15 mouse cellular contexts compared by ENCODE assay signal in the genomic region with DNA sequence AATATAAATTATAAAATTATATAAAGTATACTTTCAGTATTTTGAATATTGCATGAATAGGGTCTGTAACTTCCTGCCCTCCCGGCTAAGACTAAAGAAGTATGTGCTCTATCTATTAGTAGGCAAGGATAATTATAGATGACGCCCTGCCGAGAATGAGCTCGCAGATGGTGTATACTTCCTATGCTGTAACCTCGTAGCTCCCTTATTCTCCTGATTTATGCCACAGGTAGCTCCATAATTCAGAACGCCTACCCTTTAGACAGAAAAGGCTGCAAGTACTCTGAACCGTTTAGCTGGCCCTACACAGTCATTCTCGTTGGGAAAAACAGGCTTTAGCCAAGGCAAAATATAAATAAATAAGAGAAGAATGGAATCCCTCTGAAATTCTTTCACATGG.
A peak's percentile ranks its signal among the peaks of the same experiment; 100 is the strongest.
DNase-seq lines count a peak whose midpoint lies in the region; ATAC-seq and TF ChIP-seq lines count a peak whose summit lies in the region.
"Had no signal": no experiment of that assay in that cellular context is flagged by ENCODE, and none has a peak within 500 bp of the region (broad histone marks: within the 10 kb centered on the region; RNA-seq: fewer than 3 reads in every experiment).

No protein-coding gene starts in this region.

- H3K27ac ChIP-seq in midbrain, embryonic 11.5 days (ENCODE audit: low read depth, low read length), result peak overlapping the region; percentile 48
- no peak overlapping the region for H3K27ac ChIP-seq in midbrain, postnatal 0 days (ENCODE audit: low read depth, low read length)
- H3K27ac ChIP-seq in embryonic fibroblast, embryonic 13.5 days (ENCODE audit: insufficient read depth, low read length), result 0 out of 2 replicates have a peak overlapping the region, but pooled peaks have one; percentile 11
- peak overlapping the region; percentile 35; the same call in 1 of the 2 replicates for H3K27ac ChIP-seq in hindbrain, embryonic 13.5 days
- no peak overlapping the region for H3K27ac ChIP-seq in neural tube, embryonic 14.5 days (ENCODE audit: low read depth, low read length)
- H3K27ac ChIP-seq: limb, embryonic 10.5 days; liver, embryonic 12.5 days had no signal

- no peak for DNase-seq in midbrain, embryonic 11.5 days (ENCODE audit: low spot score, missing footprints)
- no peak for DNase-seq in midbrain, postnatal 0 days (ENCODE audit: low spot score)
- DNase-seq: adrenal gland, adult 2 months; gastrocnemius, postnatal 14 days; heart, postnatal 4 days; kidney, adult 18-20 months; kidney, postnatal 25 days had no signal

- no peaks in the 10 kb centered on the region for H3K9me3 ChIP-seq in midbrain, embryonic 11.5 days (ENCODE audit: control insufficient read depth, low read length)
- H3K9me3 ChIP-seq in midbrain, postnatal 0 days (ENCODE audit: low read length), result no peaks in the 10 kb centered on the region
- H3K9me3 ChIP-seq in hindbrain, embryonic 13.5 days, result no peaks in the 10 kb centered on the region
- no peaks in the 10 kb centered on the region for H3K9me3 ChIP-seq in neural tube, embryonic 14.5 days (ENCODE audit: control insufficient read depth, low read length)
- H3K9me3 ChIP-seq: limb, embryonic 10.5 days; liver, embryonic 12.5 days had no signal

- H3K4me3 ChIP-seq in midbrain, embryonic 11.5 days (ENCODE audit: low read depth, low read length), result no peak overlapping the region
- H3K4me3 ChIP-seq in midbrain, postnatal 0 days (ENCODE audit: low read depth, low read length), result no peak overlapping the region
- H3K4me3 ChIP-seq in embryonic fibroblast, embryonic 13.5 days (ENCODE audit: insufficient read depth, low read length), result no peak overlapping the region
- H3K4me3 ChIP-seq in hindbrain, embryonic 13.5 days, result no peak overlapping the region
- H3K4me3 ChIP-seq in neural tube, embryonic 14.5 days (ENCODE audit: low read depth, low read length), result no peak overlapping the region
- H3K4me3 ChIP-seq: limb, embryonic 10.5 days; liver, embryonic 12.5 days had no signal

- TF ChIP-seq POLR2A in embryonic fibroblast, embryonic 13.5 days (IDR thresholded peaks at IDR 0.05; ENCODE audit: low read depth, low read length), result no peak

- H3K27me3 ChIP-seq in midbrain, embryonic 11.5 days (ENCODE audit: control insufficient read depth, insufficient read depth, low read length), result no peaks in the 10 kb centered on the region
- no peaks in the 10 kb centered on the region for H3K27me3 ChIP-seq in midbrain, postnatal 0 days (ENCODE audit: insufficient read depth, low read length)
- no peaks in the 10 kb centered on the region for H3K27me3 ChIP-seq in hindbrain, embryonic 13.5 days
- H3K27me3 ChIP-seq in neural tube, embryonic 14.5 days (ENCODE audit: control insufficient read depth, insufficient read depth, low read length), result no peaks in the 10 kb centered on the region
- H3K27me3 ChIP-seq: liver, embryonic 12.5 days had no signal

- H3K9ac ChIP-seq in midbrain, embryonic 11.5 days (ENCODE audit: low read length), result no peak overlapping the region
- no peak overlapping the region for H3K9ac ChIP-seq in midbrain, postnatal 0 days (replicated peaks; ENCODE audit: low read length, poor library complexity, severe bottlenecking)
- H3K9ac ChIP-seq in hindbrain, embryonic 13.5 days, result no peak overlapping the region
- no peak overlapping the region for H3K9ac ChIP-seq in neural tube, embryonic 14.5 days (replicated peaks; ENCODE audit: low read depth, low read length)
- H3K9ac ChIP-seq: liver, embryonic 12.5 days had no signal

- H3K4me1 ChIP-seq in midbrain, embryonic 11.5 days (ENCODE audit: control insufficient read depth, insufficient read depth, low read length), result peaks cover 10% of the 10 kb centered on the region; the same call in 1 of the 2 replicates
- H3K4me1 ChIP-seq in midbrain, postnatal 0 days (ENCODE audit: insufficient read depth, low read length), result peaks cover 4% of the 10 kb centered on the region; the same call in 1 of the 2 replicates
- no peaks in the 10 kb centered on the region for H3K4me1 ChIP-seq in embryonic fibroblast, embryonic 13.5 days (ENCODE audit: control insufficient read depth, insufficient read depth, low read length)
- H3K4me1 ChIP-seq in hindbrain, embryonic 13.5 days (replicated peaks), result peaks cover 24% of the 10 kb centered on the region
- peaks cover 4% of the 10 kb centered on the region; the same call in 1 of the 2 replicates for H3K4me1 ChIP-seq in neural tube, embryonic 14.5 days (ENCODE audit: control insufficient read depth, insufficient read depth, low read length)
- H3K4me1 ChIP-seq: limb, embryonic 10.5 days; liver, embryonic 12.5 days had no signal

- H3K36me3 ChIP-seq in midbrain, embryonic 11.5 days (ENCODE audit: control insufficient read depth, insufficient read depth, low read length), result no peaks in the 10 kb centered on the region
- H3K36me3 ChIP-seq in midbrain, postnatal 0 days (ENCODE audit: insufficient read depth, low read length), result no peaks in the 10 kb centered on the region
- H3K36me3 ChIP-seq in hindbrain, embryonic 13.5 days, result no peaks in the 10 kb centered on the region
- no peaks in the 10 kb centered on the region for H3K36me3 ChIP-seq in neural tube, embryonic 14.5 days (ENCODE audit: control insufficient read depth, insufficient read depth, low read length)
- H3K36me3 ChIP-seq: limb, embryonic 10.5 days; liver, embryonic 12.5 days had no signal

- no peak overlapping the region for H3K4me2 ChIP-seq in midbrain, embryonic 11.5 days
- no peak overlapping the region for H3K4me2 ChIP-seq in midbrain, postnatal 0 days (ENCODE audit: low read depth, low read length, poor library complexity, severe bottlenecking)
- 0 out of 2 replicates have a peak overlapping the region, but pooled peaks have one; percentile 11 for H3K4me2 ChIP-seq in hindbrain, embryonic 13.5 days
- H3K4me2 ChIP-seq in neural tube, embryonic 14.5 days (ENCODE audit: low read depth, low read length), result no peak overlapping the region
- H3K4me2 ChIP-seq: heart, embryonic 11.5 days; liver, embryonic 12.5 days had no signal

- no peak for TF ChIP-seq CTCF in midbrain, postnatal 0 days (IDR thresholded peaks at IDR 0.05)
- TF ChIP-seq CTCF in embryonic fibroblast, embryonic 13.5 days (IDR thresholded peaks at IDR 0.05; ENCODE audit: borderline replicate concordance, insufficient read depth, low read length), result no peak

- peak; percentile 39 for ATAC-seq in midbrain, embryonic 11.5 days (ENCODE audit: low FRiP score)
- no peak for ATAC-seq in midbrain, postnatal 0 days (ENCODE audit: low FRiP score)
- no peak; the same call in none of the 2 replicates for ATAC-seq in hindbrain, embryonic 13.5 days (ENCODE audit: low FRiP score)
- ATAC-seq in neural tube, embryonic 14.5 days (ENCODE audit: low read depth), result peak; percentile 41
- ATAC-seq in erythroid progenitor cell, adult 5-6 weeks (replicated peaks; ENCODE audit: low FRiP score, poor library complexity, severe bottlenecking), result no peak
- ATAC-seq in megakaryocyte progenitor cell, adult 5-6 weeks (replicated peaks; ENCODE audit: poor library complexity), result no peak
- ATAC-seq: liver, embryonic 12.5 days had no signal

- 66% methylated on average over 8 of the region's 8 CpGs for WGBS in midbrain, embryonic 11.5 days
- WGBS in midbrain, postnatal 0 days, result 36% methylated on average over 8 of the region's 8 CpGs
- WGBS in hindbrain, embryonic 13.5 days, result 20% methylated on average over 8 of the region's 8 CpGs
- WGBS in neural tube, embryonic 14.5 days, result 14% methylated on average over 8 of the region's 8 CpGs

Comparison
In these comparisons a context has a peak if more than half of its experiments do, and no peak if none do; other contexts are left out.
1. ATAC-seq: peak in midbrain, embryonic 11.5 days (single experiment) and neural tube, embryonic 14.5 days (single experiment); none in midbrain, postnatal 0 days (single experiment), hindbrain, embryonic 13.5 days (single experiment), erythroid progenitor cell, adult 5-6 weeks (single experiment) and megakaryocyte progenitor cell, adult 5-6 weeks (single experiment).
2. H3K27ac ChIP-seq: peak in midbrain, embryonic 11.5 days (single experiment), embryonic fibroblast, embryonic 13.5 days (single experiment) and hindbrain, embryonic 13.5 days (single experiment); none in midbrain, postnatal 0 days (single experiment) and neural tube, embryonic 14.5 days (single experiment).